Mouse (Mus musculus) lung, adult 2 months (tissue): ENCODE measurements around the gene Slc22a1.

Experiments
- CTCF ChIP-seq: fragments of 200-500 bp; IDR thresholded peaks from 2 replicates; pipeline ENCODE4 v1.5.1; 2011; ENCODE audit warnings: mild to moderate bottlenecking, low read length, control low read depth; ENCODE audit not compliant: insufficient read depth
- POLR2A ChIP-seq: fragments of 200-500 bp; IDR thresholded peaks from 2 replicates; pipeline ENCODE4 v1.6.1; 2011; ENCODE audit warnings: low read depth, mild to moderate bottlenecking, control low read depth, low read length, borderline replicate concordance; ENCODE audit errors: extremely low read depth

DNA sequence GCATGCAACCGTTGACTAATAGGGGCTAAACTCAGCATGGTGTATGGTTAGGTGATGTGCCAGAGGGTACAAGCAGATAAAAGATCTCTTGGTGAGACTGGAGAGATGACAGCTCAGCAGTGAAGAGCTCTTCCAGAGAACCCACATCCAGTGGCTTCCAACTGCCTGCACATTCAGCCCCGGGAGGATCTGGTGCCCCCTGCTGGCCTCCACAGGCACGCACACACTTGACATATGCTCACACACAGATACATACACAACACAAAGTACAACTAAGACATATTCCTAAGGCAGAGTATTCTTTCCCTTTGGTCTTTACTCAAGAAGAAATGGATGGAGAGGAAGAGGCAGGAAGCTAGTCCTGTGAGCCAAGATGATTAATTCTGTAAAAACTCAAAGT lies 36.0 kb downstream of the Slc22a1 start:
- no peak for TF ChIP-seq CTCF
- TF ChIP-seq POLR2A = no peak
